ENCODE assay signal across 24 mouse cellular contexts in genomic region chr7:115576387-115576786, GRCm38 (mm10).
"Had no signal": no experiment of that assay in that cellular context is flagged by ENCODE, and none has a peak within 500 bp of the region (broad histone marks: within the 10 kb centered on the region; RNA-seq: fewer than 3 reads in every experiment).

No protein-coding gene starts in this region.

- H3K9ac ChIP-seq: heart, embryonic 12.5 days; hindbrain, embryonic 12.5 days; hindbrain, embryonic 14.5 days; intestine, embryonic 15.5 days; limb, embryonic 12.5 days; liver, embryonic 14.5 days had no signal

- ATAC-seq: hindbrain, embryonic 16.5 days; inflammation-experienced regulatory T-cells, adult 6 months; intestine, embryonic 15.5 days; intestine, postnatal 0 days had no signal

- H3K36me3 ChIP-seq: heart, embryonic 12.5 days; hindbrain, embryonic 10.5 days; hindbrain, embryonic 12.5 days; intestine, embryonic 15.5 days; limb, embryonic 10.5 days had no signal

- H3K9me3 ChIP-seq: heart, embryonic 10.5 days; heart, embryonic 12.5 days; hindbrain, embryonic 10.5 days; hindbrain, embryonic 12.5 days; intestine, embryonic 15.5 days; limb, embryonic 10.5 days; limb, embryonic 12.5 days had no signal

- H3K4me3 ChIP-seq: heart, embryonic 10.5 days; heart, embryonic 12.5 days; hindbrain, embryonic 10.5 days; hindbrain, embryonic 12.5 days; intestine, embryonic 15.5 days; layer of hippocampus, adult 2 months; left cerebral cortex, adult 2 months; limb, embryonic 10.5 days; limb, embryonic 12.5 days had no signal

- H3K27ac ChIP-seq: heart, embryonic 10.5 days; hindbrain, embryonic 10.5 days; hindbrain, embryonic 12.5 days; hindbrain, embryonic 14.5 days; intestine, embryonic 15.5 days; layer of hippocampus, adult 2 months; left cerebral cortex, adult 2 months; limb, embryonic 10.5 days; limb, embryonic 12.5 days; liver, embryonic 14.5 days had no signal

- H3K4me1 ChIP-seq: hindbrain, embryonic 10.5 days; hindbrain, embryonic 12.5 days; intestine, embryonic 15.5 days had no signal

- H3K27me3 ChIP-seq: heart, embryonic 12.5 days; hindbrain, embryonic 12.5 days; intestine, embryonic 15.5 days; limb, embryonic 12.5 days had no signal

- H3K4me2 ChIP-seq: heart, embryonic 12.5 days; hindbrain, embryonic 12.5 days; hindbrain, embryonic 14.5 days; intestine, embryonic 15.5 days; limb, embryonic 12.5 days; liver, embryonic 11.5 days had no signal

- DNase-seq: gastrocnemius, postnatal 14 days; heart, adult 18-20 months; heart, postnatal 14 days; heart, postnatal 4 days; kidney, adult 18-20 months; kidney, adult 8-10 months; kidney, postnatal 10 days; kidney, postnatal 25 days; kidney, postnatal 4 days had no signal
